Mouse (Mus musculus) kidney, postnatal 36 days (tissue): Measurements from ENCODE around the gene Rps27l.

Source experiments
- DNase-seq, 2 experiments: peaks; one replicate each; pipeline ENCODE4 v3.0.0; 2021 to 2022; ENCODE audit warnings: mixed read lengths in 2 of 2

The Rps27l gene

GRCm38 (mm10) chr9:66945647-66946641 is at the start of gene Rps27l:
Gene Rps27l (plus strand): TSS chr9:66946086.
- peak; percentile 96 for DNase-seq

- no peak for DNase-seq
Observed at GRCm38 (mm10) chr9:66896951-66897350, 48.9 kb upstream of the Rps27l start.

GRCm38 (mm10) chr9:66897851-66898250 is 48.0 kb upstream of the Rps27l start:
- no peak for DNase-seq

- no peak for DNase-seq
Observed at GRCm38 (mm10) chr9:66899072-66899471, 46.8 kb upstream of the Rps27l start.

- DNase-seq, result no peak
Observed at GRCm38 (mm10) chr9:66899526-66899925, 46.4 kb upstream of the Rps27l start.

- no peak for DNase-seq
Observed at GRCm38 (mm10) chr9:66905990-66906389, 39.9 kb upstream of the Rps27l start.

GRCm38 (mm10) chr9:66907126-66907525 is 38.8 kb upstream of the Rps27l start:
- no peak for DNase-seq

GRCm38 (mm10) chr9:66907746-66908397 is 38.0 kb upstream of the Rps27l start:
- DNase-seq, result no peak

- DNase-seq, result no peak
Observed at GRCm38 (mm10) chr9:66909922-66910321, 36.0 kb upstream of the Rps27l start.

- DNase-seq, result no peak
Observed at GRCm38 (mm10) chr9:66910677-66911076, 35.2 kb upstream of the Rps27l start.

GRCm38 (mm10) chr9:66912304-66912703 is 33.6 kb upstream of the Rps27l start:
- no peak for DNase-seq

GRCm38 (mm10) chr9:66913254-66913934 is 32.5 kb upstream of the Rps27l start:
- peak in 1 of 2 experiments; percentile 13 for DNase-seq

- DNase-seq, result no peak
Observed at GRCm38 (mm10) chr9:66914540-66914939, 31.3 kb upstream of the Rps27l start.

- peak; percentile 15 to 20 for DNase-seq
Observed at GRCm38 (mm10) chr9:66915401-66915800, 30.5 kb upstream of the Rps27l start.

- DNase-seq, result no peak
Observed at GRCm38 (mm10) chr9:66915869-66916785, 29.8 kb upstream of the Rps27l start.

GRCm38 (mm10) chr9:66917216-66917891 is 28.5 kb upstream of the Rps27l start:
- no peak for DNase-seq

- no peak for DNase-seq
Observed at GRCm38 (mm10) chr9:66917892-66918255, 28.0 kb upstream of the Rps27l start.

- peak in 1 of 2 experiments; percentile 14 for DNase-seq
Observed at GRCm38 (mm10) chr9:66918672-66919330, 27.1 kb upstream of the Rps27l start.

- DNase-seq, result peak; percentile 98 to 99
Observed at GRCm38 (mm10) chr9:66919382-66919971, 26.4 kb upstream of the Rps27l start, which contains the start of gene Rab8b. Gene Rab8b (minus strand): TSS chr9:66919687.

GRCm38 (mm10) chr9:66919981-66920380 is 25.9 kb upstream of the Rps27l start:
- peak; percentile 10 to 25 for DNase-seq
